Mouse (Mus musculus) lung, postnatal 0 days (tissue): ENCODE results near the gene Prex1.

Experiments used
- CTCF ChIP-seq: IDR thresholded peaks from 2 replicates; pipeline ENCODE4 v1.5.1; 2016; ENCODE audit warnings: antibody characterized with exemption, mild to moderate bottlenecking
- EP300 ChIP-seq: IDR thresholded peaks from 2 replicates; pipeline ENCODE4 v1.6.1; 2016; ENCODE audit warnings: antibody characterized with exemption, mild to moderate bottlenecking, control low read depth

- TF ChIP-seq CTCF (no peak), EP300 (no peak)
These were observed 30.8 kb downstream of the Prex1 start for GRCm38 (mm10) chr2:166682866-166683265.
